Mouse (Mus musculus): ENCODE results near the gene Ptf1a. TPM values are rescaled to one million over a fixed set of nuclear protein-coding genes. Genes with fewer than 3 reads are reported as not detected.

Gene Ptf1a
- polyA plus RNA-seq (2017; shearing (Covaris generic)), result not detected

DNA sequence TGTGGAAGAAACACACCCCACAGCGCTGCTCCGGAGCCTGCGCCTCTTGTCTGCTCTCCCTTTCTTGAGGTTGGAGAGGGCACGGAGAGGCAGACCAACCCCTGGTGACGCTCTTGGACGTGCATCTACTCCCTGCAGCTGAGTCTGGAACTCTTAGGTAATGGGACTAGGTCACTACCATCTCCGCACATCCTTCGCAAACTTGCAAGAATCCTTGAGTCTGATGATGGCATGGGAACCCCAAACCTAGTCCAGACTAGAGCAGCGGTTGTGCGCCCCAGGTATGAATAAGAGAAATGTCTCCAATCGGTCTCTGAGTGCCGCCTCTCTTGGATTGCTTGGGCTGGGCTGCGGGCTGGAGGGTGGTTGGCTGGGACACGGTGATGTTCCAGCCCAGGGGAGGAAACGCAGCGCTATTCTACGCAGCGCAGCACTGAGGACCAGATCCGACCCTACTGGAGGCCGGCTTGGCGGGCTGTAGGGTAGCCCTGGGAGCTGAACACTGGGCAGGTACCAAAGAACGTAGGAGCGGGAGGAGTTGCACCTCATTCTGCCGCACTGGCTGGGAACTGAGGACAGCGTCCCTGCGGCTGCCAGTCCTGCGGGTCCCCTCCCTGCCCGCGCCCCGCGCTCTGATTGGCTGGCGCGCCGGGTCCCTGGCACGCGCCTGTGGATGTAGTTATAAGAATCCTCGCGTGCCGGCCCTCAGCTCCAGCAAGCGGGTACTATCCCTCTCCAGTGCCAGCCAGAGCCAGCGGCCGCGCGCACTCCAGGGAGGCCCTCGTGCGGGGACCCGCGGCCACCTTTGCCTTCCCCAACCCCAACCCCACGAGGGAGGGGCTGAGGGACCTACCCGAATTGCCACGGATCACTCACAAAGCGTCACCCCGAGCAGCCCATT lies at the start of gene Ptf1a:
Ptf1a (plus strand) TSS at position 733 of the 901 bp plus-strand sequence.

Other genes with a start within 250 kb of the Ptf1a start
- gene Armc3, start 246.4 kb upstream of the Ptf1a start, polyA plus RNA-seq (2017; shearing (Covaris generic)), result 3.5 TPM
- 30.2 TPM for gene Msrb2, start 74.2 kb upstream of the Ptf1a start, polyA plus RNA-seq (2017; shearing (Covaris generic))
- not detected for gene 4921504E06Rik, start 108.3 kb downstream of the Ptf1a start, polyA plus RNA-seq (2017; shearing (Covaris generic))
- 0.22 TPM for gene Otud1, start 212.1 kb downstream of the Ptf1a start, polyA plus RNA-seq (2017; shearing (Covaris generic))